Mouse (Mus musculus) stomach, postnatal 0 days (tissue): ENCODE results near the gene Trip10. TPM values are rescaled to one million over a fixed set of nuclear protein-coding genes. Genes with fewer than 3 reads are reported as not detected.

Experiments
- ATAC-seq: fragments of 200-750 bp; cut with Nextera tagmentation; 2 replicates; pipeline ENCODE4 v1.8.0; 2017; ENCODE audit not compliant: low FRiP score, low TSS enrichment
- DNase-seq: peaks from one replicate; pipeline ENCODE4 v3.0.0-alpha.2; 2016; ENCODE audit warnings: low spot score
- H3K27ac ChIP-seq: fragments of 300-500 bp; sonication (generic); replicated peaks from 2 replicates; pipeline ENCODE4 v1.5.1; 2014; ENCODE audit warnings: mild to moderate bottlenecking, control low read depth
- H3K27me3 ChIP-seq: fragments of 300-500 bp; sonication (generic); 2 replicates; pipeline ENCODE4 v1.6.1; 2014; ENCODE audit warnings: low read length; ENCODE audit not compliant: control insufficient read depth, insufficient read depth
- H3K36me3 ChIP-seq: fragments of 300-500 bp; sonication (generic); 2 replicates; pipeline ENCODE4 v1.6.1; 2014; ENCODE audit warnings: low read length, mixed read lengths; ENCODE audit not compliant: control insufficient read depth, insufficient read depth
- H3K4me1 ChIP-seq: fragments of 300-500 bp; sonication (generic); replicated peaks from 2 replicates; pipeline ENCODE4 v1.6.1; 2014; ENCODE audit warnings: antibody characterized with exemption; ENCODE audit not compliant: control insufficient read depth, insufficient read depth
- H3K4me2 ChIP-seq: fragments of 300-500 bp; sonication (generic); replicated peaks from 2 replicates; pipeline ENCODE4 v1.6.1; 2014; ENCODE audit warnings: low read depth, mild to moderate bottlenecking, control low read depth, moderate library complexity
- H3K4me3 ChIP-seq: fragments of 300-500 bp; sonication (generic); 2 replicates; pipeline ENCODE4 v1.5.1; 2014; ENCODE audit warnings: low read depth, low read length, control low read depth
- H3K9ac ChIP-seq: fragments of 300-500 bp; sonication (generic); 2 replicates; pipeline ENCODE4 v1.6.1; 2014; ENCODE audit warnings: mild to moderate bottlenecking, low read length, control low read depth, mixed read lengths
- H3K9me3 ChIP-seq: fragments of 300-500 bp; sonication (generic); 2 replicates; pipeline ENCODE4 v1.6.1; 2016; ENCODE audit warnings: low read length; ENCODE audit not compliant: control insufficient read depth
- CTCF ChIP-seq: IDR thresholded peaks from 2 replicates; pipeline ENCODE4 v1.5.1; 2016; ENCODE audit warnings: antibody characterized with exemption, low read depth, mild to moderate bottlenecking, moderate library complexity
- EP300 ChIP-seq: optimal IDR thresholded peaks from 2 replicates; pipeline ENCODE3; 2016; ENCODE audit warnings: antibody characterized with exemption
- WGBS: fragments of 180-500 bp; shearing (Covaris S2); extraction: QIAGEN DNeasy Blood & Tissue Kit; methylation state at CpG from one replicate; pipeline ENCODE4 v1.1.7; 2014; 5-methylcytosine and 5-hydroxymethylcytosine counted together
- polyA plus RNA-seq: library from polyadenylated mRNA; unstranded; fragments of >200 nt; fragmentation: Nextera tagmentation; extraction: Ambion mirVana; gene quantifications from 2 replicates; pipeline ENCODE4 v1.2.1, GENCODE M21; 2015

The Trip10 gene
- polyA plus RNA-seq, 1 experiment from 2014 or later: 27.5 TPM

GRCm38 (mm10) chr17:57250461-57251160, 1.4 kb downstream of the Trip10 start:
- peak overlapping the region; percentile 87 for H3K27ac ChIP-seq
- H3K4me3 ChIP-seq: peak overlapping the region; percentile 78
- H3K36me3 ChIP-seq: peaks cover 19% of the 10 kb centered on the region
- H3K9me3 ChIP-seq: no peaks in the 10 kb centered on the region
- no peak for TF ChIP-seq CTCF
- no peak for TF ChIP-seq EP300
- peak overlapping the region; percentile 88 for H3K4me2 ChIP-seq
- ATAC-seq: no peak
- 2% methylated on average over 33 of the region's 33 CpGs for WGBS
- peak overlapping the region; percentile 67 for H3K9ac ChIP-seq
- peaks cover 6% of the 10 kb centered on the region; the same call in 1 of the 2 replicates for H3K4me1 ChIP-seq
- no peaks in the 10 kb centered on the region for H3K27me3 ChIP-seq
- DNase-seq: peak; percentile 66

GRCm38 (mm10) chr17:57251431-57251830, 2.2 kb downstream of the Trip10 start:
- Histone ChIP-seq H3K9ac (no peak overlapping the region), H3K4me2 (peak overlapping the region; percentile 88), H3K27ac (no peak overlapping the region), H3K27me3 (no peaks in the 10 kb centered on the region), H3K4me3 (no peak overlapping the region), H3K4me1 (peaks cover 6% of the 10 kb centered on the region; the same call in 1 of the 2 replicates), H3K9me3 (no peaks in the 10 kb centered on the region), H3K36me3 (peaks cover 19% of the 10 kb centered on the region)
- DNase-seq (no peak), ATAC-seq (no peak)
- no peak for TF ChIP-seq EP300
- no peak for TF ChIP-seq CTCF
- 98% methylated on average over 3 of the region's 3 CpGs for whole genome bisulfite sequencing

GRCm38 (mm10) chr17:57253306-57253705, 4.1 kb downstream of the Trip10 start:
- no peak for DNase-seq

GRCm38 (mm10) chr17:57255354-57255753, 6.1 kb downstream of the Trip10 start:
- H3K4me3 ChIP-seq: no peak overlapping the region
- H3K4me2 ChIP-seq: no peak overlapping the region
- no peak for DNase-seq
- H3K27me3 ChIP-seq: no peaks in the 10 kb centered on the region
- no peaks in the 10 kb centered on the region for H3K4me1 ChIP-seq
- no peaks in the 10 kb centered on the region for H3K9me3 ChIP-seq
- WGBS: 84% methylated on average over 14 of the region's 14 CpGs
- TF ChIP-seq EP300 (no peak), CTCF (no peak)
- no peak overlapping the region for H3K9ac ChIP-seq
- no peak overlapping the region for H3K27ac ChIP-seq
- ATAC-seq: no peak
- H3K36me3 ChIP-seq: peaks cover 25% of the 10 kb centered on the region

More at GRCm38 (mm10) chr17:57253306-57253705, 4.1 kb downstream of the Trip10 start:
- ATAC-seq: no peak
- no peak overlapping the region for H3K4me3 ChIP-seq
- no peaks in the 10 kb centered on the region for H3K9me3 ChIP-seq
- no peak overlapping the region for H3K27ac ChIP-seq
- TF ChIP-seq CTCF (no peak), EP300 (no peak)
- peaks cover 22% of the 10 kb centered on the region for H3K36me3 ChIP-seq
- WGBS: 53% methylated on average over 6 of the region's 6 CpGs
- H3K4me2 ChIP-seq: no peak overlapping the region
- H3K4me1 ChIP-seq: peaks cover 3% of the 10 kb centered on the region; the same call in 1 of the 2 replicates
- no peaks in the 10 kb centered on the region for H3K27me3 ChIP-seq
- no peak overlapping the region; the same call in 1 of the 2 replicates for H3K9ac ChIP-seq

DNA sequence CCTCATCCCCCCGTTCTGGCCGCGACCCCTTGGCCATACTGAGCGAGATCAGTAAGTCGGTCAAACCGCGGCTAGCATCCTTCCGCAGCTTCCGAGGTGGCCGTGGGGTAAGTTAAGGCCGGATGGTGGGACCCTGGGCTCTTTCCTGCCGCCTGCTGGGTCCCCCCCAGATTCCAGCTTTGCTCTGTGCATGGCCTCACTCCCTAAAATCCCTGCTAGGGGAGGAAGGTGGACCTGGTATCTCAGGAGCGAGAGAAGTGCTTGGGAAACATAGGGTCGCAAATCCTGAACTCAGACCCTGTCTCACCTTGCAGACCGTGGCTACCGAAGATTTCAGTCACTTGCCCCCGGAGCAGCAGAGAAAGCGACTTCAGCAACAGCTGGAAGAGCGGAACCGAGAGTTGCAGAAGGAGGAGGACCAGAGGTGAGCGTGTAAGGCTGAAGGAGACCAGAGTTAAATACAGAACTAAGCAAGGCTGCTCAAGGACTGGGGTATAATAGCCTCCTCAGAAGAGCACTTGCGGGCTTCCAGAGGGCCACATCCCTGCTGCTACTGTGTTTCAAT, 7.7 kb downstream of the Trip10 start:
- WGBS: 93% methylated on average over 22 of the region's 22 CpGs
- Histone ChIP-seq H3K27ac (no peak overlapping the region), H3K9me3 (no peaks in the 10 kb centered on the region), H3K27me3 (no peaks in the 10 kb centered on the region), H3K36me3 (peaks cover 33% of the 10 kb centered on the region), H3K9ac (no peak overlapping the region), H3K4me1 (no peaks in the 10 kb centered on the region), H3K4me3 (no peak overlapping the region), H3K4me2 (no peak overlapping the region)
- ATAC-seq (no peak), DNase-seq (no peak)
- no peak for TF ChIP-seq EP300
- no peak for TF ChIP-seq CTCF

DNA sequence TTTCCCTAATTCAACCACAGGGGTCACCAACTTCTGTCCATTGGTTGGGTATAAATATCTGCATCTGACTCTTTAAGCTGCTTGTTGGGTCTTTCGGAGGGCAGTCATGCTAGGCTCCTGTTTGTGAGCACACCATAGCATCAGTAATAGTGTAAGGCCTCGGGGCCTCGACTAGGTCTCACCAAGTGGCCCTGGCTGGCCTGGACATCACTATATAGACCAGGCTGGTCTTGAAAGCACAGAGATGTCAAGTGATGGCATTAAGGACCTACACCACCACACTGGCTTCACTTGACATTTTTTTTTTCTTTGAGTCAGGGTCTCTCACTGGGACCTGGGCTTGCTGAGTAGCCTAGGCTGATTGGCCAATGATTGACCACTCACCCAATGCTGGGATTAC, 8.9 kb downstream of the Trip10 start:
- Histone ChIP-seq H3K27ac (no peak overlapping the region), H3K4me2 (no peak overlapping the region), H3K4me3 (no peak overlapping the region), H3K36me3 (peaks cover 38% of the 10 kb centered on the region), H3K4me1 (no peaks in the 10 kb centered on the region), H3K9me3 (no peaks in the 10 kb centered on the region), H3K9ac (no peak overlapping the region), H3K27me3 (no peaks in the 10 kb centered on the region)
- ATAC-seq (no peak), DNase-seq (no peak)
- WGBS: 93% methylated on average over 3 of the region's 3 CpGs
- no peak for TF ChIP-seq EP300
